Mouse (Mus musculus) 3134 (cell line): ENCODE results near the gene Selenos.

ENCODE experiments used
- DNase-seq: peaks from one replicate; pipeline ENCODE4 v3.0.0-alpha.2; 2011; ENCODE audit warnings: low spot score; ENCODE audit not compliant: insufficient read length; ENCODE audit errors: extremely low read depth

Selenos gene

GRCm38 (mm10) chr7:66116906-66117482 lies 37.5 kb downstream of the Selenos start:
- DNase-seq: no peak

DNA sequence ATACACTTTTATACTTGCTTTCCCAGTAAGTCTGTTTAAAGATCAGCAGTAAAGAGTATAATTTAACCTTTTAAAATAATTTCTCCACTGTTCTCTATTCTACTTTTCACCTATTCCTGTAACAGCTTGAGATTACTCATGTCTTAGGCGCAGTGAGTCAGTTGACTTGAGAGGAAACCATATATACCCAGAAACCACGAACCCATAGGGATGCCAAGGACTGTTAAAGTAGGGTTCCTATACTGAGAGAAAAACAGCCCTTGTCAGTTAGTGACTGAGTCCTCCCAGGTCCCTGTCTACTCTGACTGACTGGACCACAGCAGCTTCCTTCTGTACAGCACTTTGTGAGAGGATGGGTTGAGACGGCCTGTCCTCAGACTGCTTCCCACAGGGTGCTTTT lies 38.6 kb downstream of the Selenos start:
- DNase-seq: peak; percentile 22

DNA sequence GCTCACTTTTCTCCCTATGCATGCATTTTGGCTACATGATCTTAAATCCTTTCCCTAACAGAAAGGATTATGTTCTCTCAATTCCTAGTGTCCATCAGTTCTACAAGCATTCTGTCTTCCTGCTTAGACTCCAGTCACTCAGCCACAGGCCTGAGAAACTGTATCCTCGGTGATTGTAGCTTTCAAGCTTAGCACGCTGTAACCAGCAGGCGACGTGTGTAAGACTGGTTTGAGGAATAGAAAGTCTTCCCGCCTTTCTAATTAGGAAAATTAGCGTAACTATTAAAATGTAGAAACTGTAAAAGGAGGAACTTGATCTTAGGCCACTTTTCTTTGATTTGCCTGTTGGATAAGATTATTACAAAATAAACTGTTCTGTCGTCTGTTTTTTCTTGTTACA lies 39.3 kb downstream of the Selenos start:
- DNase-seq: no peak

DNA sequence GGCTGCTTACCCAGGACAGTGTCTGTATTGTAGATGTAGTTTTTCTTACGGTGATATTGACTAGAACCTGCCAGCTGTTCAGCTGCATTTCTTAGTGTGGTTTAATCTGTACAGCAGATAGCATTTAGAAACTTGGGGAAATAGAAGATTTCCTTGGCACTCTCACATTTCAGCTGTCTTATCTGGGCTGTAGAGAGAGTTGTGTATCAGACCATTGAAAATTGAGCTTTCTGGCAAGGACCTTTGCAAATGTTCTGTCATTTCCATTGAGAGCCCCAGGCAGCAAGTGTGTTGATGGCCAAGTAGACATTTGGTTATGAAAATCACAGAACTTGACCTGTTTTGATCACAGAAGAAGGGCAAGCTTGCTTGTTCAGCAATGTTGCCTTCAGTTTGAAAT lies 40.7 kb downstream of the Selenos start:
- DNase-seq: no peak

DNA sequence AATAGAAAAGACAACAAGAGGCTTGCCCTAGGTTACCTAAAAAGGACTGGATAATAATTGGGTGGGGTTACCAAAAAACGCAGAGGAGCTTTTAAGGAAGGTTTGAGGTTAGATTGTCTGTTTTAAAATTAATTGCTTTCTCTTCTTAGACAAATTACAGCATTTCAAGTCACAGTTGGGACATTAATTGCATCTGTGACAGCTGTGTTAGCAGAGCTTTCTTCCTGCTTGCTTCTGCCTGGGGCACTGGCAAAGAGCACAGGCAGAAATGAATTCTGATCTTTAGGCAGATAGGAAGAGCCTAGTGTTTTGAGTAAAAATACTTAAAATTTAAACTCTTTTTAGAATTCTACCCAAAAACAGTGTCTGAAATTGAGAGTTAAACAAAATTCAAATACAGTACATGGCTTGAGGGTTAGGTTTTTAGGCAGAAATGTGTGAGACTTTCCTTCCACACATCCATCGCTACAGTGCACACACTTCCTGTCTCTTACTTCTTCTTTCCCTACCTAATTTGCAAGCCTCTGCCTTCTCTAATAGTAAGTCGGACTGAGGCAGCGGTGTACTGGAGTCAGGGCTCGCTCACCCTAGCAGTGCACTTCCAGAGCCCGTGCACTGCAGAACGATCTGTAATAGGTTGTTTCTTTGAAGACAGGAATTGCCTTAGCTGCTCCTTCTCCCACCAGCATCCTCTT lies 41.4 kb downstream of the Selenos start:
- no peak for DNase-seq

GRCm38 (mm10) chr7:66124551-66124968 lies 45.1 kb downstream of the Selenos start:
- DNase-seq: no peak

GRCm38 (mm10) chr7:66125368-66125767 lies 45.9 kb downstream of the Selenos start:
- no peak for DNase-seq

DNA sequence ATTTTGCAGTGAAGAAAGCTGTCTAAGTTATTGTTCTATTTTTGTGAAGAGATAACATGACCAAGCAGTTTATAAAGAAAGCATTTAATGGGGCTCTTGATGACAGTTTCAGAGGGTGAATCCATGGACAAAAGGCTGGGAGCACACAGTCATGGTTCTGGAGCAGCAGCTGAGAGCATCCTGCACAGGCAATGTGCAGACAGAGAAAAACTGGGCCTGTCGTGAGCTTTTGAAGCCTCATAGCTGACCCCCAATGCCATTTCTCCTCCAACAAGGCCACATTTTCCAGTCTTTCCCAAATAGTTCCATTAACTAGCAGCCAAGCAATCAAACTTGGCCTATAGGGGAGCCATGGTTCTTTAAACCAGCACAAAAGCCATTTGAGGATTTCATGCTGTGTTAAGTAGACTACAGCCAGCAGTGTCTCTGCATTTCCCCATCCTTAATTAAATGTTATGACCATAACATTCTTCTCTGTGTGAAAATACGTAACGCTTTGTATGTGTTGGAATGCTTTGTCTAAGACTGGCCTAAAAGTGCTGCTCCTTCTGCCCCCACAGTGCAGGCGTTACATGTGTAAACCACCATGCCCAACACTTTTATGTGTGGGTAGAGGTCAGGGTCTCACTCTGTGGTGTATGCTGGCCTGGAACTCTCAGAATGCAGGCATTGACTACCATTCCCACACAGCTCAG lies 48.6 kb downstream of the Selenos start:
- DNase-seq: no peak

GRCm38 (mm10) chr7:66128857-66129256 lies 49.4 kb downstream of the Selenos start:
- DNase-seq: no peak

DNA sequence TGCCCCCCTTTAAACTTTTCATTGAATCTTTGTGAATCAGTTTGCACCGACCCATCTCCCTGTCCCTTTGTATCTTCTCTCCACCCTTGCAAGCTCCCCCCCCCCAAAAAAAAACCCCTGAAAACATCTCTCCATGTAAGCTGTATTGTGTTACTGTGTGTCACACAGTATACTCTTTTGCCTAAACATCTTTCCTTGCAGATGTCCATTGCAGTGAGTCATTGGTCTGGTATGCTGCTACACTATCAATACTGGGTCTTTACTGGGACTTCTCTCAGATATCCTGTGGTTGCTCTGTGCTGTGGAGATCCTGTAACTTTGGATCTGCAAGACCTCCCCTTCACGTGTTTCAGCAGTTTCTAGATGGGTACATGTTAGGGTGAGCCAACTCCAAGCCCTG lies 50.8 kb downstream of the Selenos start:
- DNase-seq: no peak

DNA sequence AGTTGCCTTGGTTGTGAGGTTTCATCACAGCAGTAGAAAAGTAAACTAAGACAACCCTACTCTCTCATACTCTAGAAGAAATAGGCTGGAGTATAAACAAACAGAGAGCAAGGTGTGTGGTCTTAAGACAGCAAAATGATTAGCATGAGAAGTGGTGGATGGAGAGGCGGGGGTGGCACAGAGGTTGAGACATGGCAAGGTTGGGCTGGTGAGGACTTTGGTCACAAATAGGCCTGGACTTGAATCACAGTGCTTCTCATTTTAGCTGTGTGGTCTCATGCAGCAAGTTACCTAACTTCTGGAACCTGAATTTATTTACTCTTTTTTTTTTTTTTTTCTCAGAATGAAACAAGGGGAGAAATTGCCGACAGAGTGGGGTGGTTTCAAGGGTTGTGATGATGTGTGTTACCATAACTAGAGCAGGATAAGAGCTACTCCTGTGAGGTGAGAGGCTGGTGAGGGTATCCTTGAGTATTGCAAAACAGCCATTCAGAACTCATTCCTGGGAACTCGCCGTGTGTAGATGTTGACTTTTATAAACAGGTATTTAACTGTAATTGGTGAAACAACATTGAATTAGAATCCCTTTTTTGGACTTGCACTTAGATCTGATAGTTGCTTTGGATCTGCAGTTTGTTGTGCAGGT lies 52.5 kb downstream of the Selenos start:
- no peak for DNase-seq

- no peak for DNase-seq
Observed at GRCm38 (mm10) chr7:66134154-66134553, 54.7 kb downstream of the Selenos start.

DNA sequence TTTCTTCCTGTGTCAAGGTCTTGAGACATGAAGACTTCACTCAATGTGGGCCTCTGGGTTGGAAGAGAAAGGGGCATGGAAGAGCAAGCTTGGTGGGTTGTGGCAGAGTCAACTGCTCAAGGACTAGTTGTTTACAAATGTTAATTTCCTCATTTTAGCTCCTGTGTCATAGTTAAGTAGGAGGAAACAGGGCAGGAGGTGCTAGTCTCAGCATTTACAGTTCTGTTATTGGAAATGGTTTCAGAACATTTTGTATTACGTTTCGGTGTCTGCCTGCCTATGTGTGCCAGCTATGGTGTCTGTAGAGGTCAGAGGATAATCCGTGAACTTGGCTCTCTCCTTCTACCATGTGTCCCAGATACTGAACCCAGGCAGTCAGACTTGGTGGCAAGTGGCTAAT lies 56.2 kb downstream of the Selenos start:
- DNase-seq: no peak

- DNase-seq: no peak
Observed at GRCm38 (mm10) chr7:66136187-66136586, 56.7 kb downstream of the Selenos start.

GRCm38 (mm10) chr7:66137309-66137708 lies 57.9 kb downstream of the Selenos start:
- DNase-seq: no peak

DNA sequence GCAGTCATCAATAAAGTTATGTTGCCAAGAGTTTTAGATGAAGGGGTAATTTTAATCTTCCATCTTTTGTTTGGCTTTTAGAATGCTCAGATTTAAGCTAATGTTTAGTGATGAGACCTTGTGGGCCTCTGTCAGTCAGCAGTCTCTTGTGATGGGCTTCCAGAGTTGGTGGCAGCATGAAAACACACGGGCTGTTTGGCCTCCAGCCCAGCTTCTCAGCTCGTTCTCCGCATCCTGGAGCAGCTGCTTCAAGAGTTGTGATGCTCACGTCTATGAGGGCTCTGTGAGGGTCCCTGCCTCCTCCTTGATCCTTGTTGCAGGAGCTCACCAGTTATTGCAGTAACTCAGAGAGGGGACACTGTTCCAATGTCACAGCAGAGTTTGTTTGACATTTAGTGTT lies 58.9 kb downstream of the Selenos start:
- no peak for DNase-seq

- no peak for DNase-seq
Observed at GRCm38 (mm10) chr7:66138878-66139277, 59.4 kb downstream of the Selenos start.
